Mouse (Mus musculus): ENCODE measurements at regions not wholly inside any gene's neighbourhood (a gene's known extent, or its start where the extent isn't known, plus 50 kb on each side); places are given as distances from the start of the nearest gene placed in this dataset.

DNA sequence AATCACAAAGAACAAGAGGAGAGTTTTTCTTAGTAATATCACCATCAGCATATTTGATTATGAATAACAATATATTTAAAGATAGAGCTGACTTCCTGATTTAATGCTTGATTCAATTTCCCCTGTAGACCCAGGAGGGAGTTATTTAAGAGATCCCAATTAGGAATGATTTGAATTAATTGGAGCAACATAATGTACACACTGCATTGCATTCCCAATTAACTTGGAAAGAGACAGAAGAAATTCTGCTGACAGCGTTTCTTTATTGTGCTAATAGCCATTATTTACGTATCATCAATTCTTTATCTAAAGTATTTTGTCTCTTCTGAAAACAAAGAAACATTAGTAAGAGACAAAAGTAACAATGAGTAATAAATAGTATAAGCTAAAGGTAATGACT is 1491.2 kb upstream of the Cited2 start:
- 66% methylated on average over 2 of the region's 2 CpGs for WGBS
- H3K27me3 ChIP-seq (ENCODE audit: control insufficient read depth, insufficient read depth, low read length): no peaks in the 10 kb centered on the region

DNA sequence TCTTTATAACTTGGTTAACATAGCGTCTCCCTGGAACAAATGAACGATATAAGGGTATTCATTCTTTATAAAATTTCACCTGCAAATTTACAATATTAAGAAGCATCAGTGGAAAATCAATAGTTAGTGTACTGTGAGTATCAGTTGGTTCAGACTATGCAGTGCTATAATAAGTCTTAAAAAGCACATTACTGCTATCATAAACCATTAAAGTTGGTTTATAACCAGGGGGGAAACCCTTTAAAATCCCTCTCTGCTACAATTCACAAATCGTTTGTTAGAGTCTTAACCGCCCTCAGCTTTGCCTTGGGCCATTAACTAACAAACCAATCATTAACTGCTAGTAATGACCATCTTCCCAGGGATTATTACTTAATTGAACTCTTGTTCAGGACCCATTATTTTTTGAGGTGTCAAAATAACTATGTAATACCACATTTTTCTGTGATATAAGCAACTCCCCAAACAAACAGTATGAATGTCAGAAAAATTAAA is 1489.4 kb upstream of the Cited2 start:
- 94% methylated on average over 4 of the region's 4 CpGs for WGBS
- no peak for TF ChIP-seq CTCF (IDR thresholded peaks at IDR 0.05; ENCODE audit: borderline replicate concordance, insufficient read depth, low read depth, low read length)
- no peak for TF ChIP-seq POLR2A (IDR thresholded peaks at IDR 0.05; ENCODE audit: borderline replicate concordance, insufficient read depth, low read length)
- Histone ChIP-seq H3K4me1 (ENCODE audit: control insufficient read depth, insufficient read depth, low read length) (no peaks in the 10 kb centered on the region), H3K27me3 (ENCODE audit: control insufficient read depth, insufficient read depth, low read length) (no peaks in the 10 kb centered on the region), H3K4me3 (replicated peaks; ENCODE audit: insufficient read depth, low read depth, low read length) (no peak overlapping the region), H3K27ac (ENCODE audit: insufficient read depth, low read length) (no peak overlapping the region)
- DNase-seq: no peak

More for the DNA sequence above, 1491.2 kb upstream of the Cited2 start:
- no peak overlapping the region for H3K27ac ChIP-seq (ENCODE audit: insufficient read depth, low read length)
- no peak for DNase-seq
- H3K4me1 ChIP-seq (ENCODE audit: control insufficient read depth, insufficient read depth, low read length): no peaks in the 10 kb centered on the region
- H3K4me3 ChIP-seq (replicated peaks; ENCODE audit: insufficient read depth, low read depth, low read length): no peak overlapping the region
- no peak for TF ChIP-seq POLR2A (IDR thresholded peaks at IDR 0.05; ENCODE audit: borderline replicate concordance, insufficient read depth, low read length)
- TF ChIP-seq CTCF (IDR thresholded peaks at IDR 0.05; ENCODE audit: borderline replicate concordance, insufficient read depth, low read depth, low read length): no peak

- H3K27ac ChIP-seq (ENCODE audit: insufficient read depth, low read length): no peak overlapping the region
- H3K4me1 ChIP-seq (ENCODE audit: control insufficient read depth, insufficient read depth, low read length): no peaks in the 10 kb centered on the region
- DNase-seq: no peak
- no peaks in the 10 kb centered on the region for H3K27me3 ChIP-seq (ENCODE audit: control insufficient read depth, insufficient read depth, low read length)
- no peak overlapping the region for H3K4me3 ChIP-seq (replicated peaks; ENCODE audit: insufficient read depth, low read depth, low read length)
- TF ChIP-seq POLR2A (IDR thresholded peaks at IDR 0.05; ENCODE audit: borderline replicate concordance, insufficient read depth, low read length) (no peak), CTCF (IDR thresholded peaks at IDR 0.05; ENCODE audit: borderline replicate concordance, insufficient read depth, low read depth, low read length) (no peak)
These were observed 1466.7 kb upstream of the Cited2 start for GRCm38 (mm10) chr10:16256329-16256728.

DNA sequence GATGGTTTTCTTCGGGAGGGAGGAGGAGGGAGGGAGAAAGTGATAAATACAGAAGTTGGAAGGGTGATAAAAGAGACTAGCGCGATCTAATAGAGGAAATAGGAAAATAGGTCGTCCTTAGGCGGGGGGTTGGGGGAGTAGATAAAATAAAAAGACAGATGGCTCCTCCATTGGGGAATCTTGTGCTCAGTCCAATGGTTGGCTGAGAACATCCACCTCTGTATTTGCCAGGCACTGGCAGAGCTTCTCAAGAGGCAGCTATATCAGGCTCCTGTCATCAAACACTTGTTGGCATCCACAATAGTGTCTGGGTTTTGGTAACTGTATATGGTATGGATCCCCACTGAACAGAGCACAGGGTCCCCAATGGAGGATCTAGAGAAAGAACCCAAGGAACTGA is 1450.2 kb upstream of the Cited2 start:
- H3K27ac ChIP-seq (ENCODE audit: insufficient read depth, low read length): no peak overlapping the region
- H3K4me1 ChIP-seq (ENCODE audit: control insufficient read depth, insufficient read depth, low read length): no peaks in the 10 kb centered on the region
- 14% methylated on average over 5 of the region's 5 CpGs for WGBS
- no peaks in the 10 kb centered on the region for H3K27me3 ChIP-seq (ENCODE audit: control insufficient read depth, insufficient read depth, low read length)
- DNase-seq: peak; percentile 11 to 58
- no peak for TF ChIP-seq POLR2A (IDR thresholded peaks at IDR 0.05; ENCODE audit: borderline replicate concordance, insufficient read depth, low read length)
- no peak for TF ChIP-seq CTCF (IDR thresholded peaks at IDR 0.05; ENCODE audit: borderline replicate concordance, insufficient read depth, low read depth, low read length)
- H3K4me3 ChIP-seq (replicated peaks; ENCODE audit: insufficient read depth, low read depth, low read length): no peak overlapping the region

GRCm38 (mm10) chr10:16317026-16317425 is 1406.0 kb upstream of the Cited2 start:
- H3K27ac ChIP-seq (ENCODE audit: insufficient read depth, low read length): no peak overlapping the region
- no peaks in the 10 kb centered on the region for H3K4me1 ChIP-seq (ENCODE audit: control insufficient read depth, insufficient read depth, low read length)
- H3K27me3 ChIP-seq (ENCODE audit: control insufficient read depth, insufficient read depth, low read length): no peaks in the 10 kb centered on the region
- no peak overlapping the region for H3K4me3 ChIP-seq (replicated peaks; ENCODE audit: insufficient read depth, low read depth, low read length)
- WGBS: 91% methylated on average over 10 of the region's 10 CpGs
- no peak for DNase-seq
- no peak for TF ChIP-seq CTCF (IDR thresholded peaks at IDR 0.05; ENCODE audit: borderline replicate concordance, insufficient read depth, low read depth, low read length)
- no peak for TF ChIP-seq POLR2A (IDR thresholded peaks at IDR 0.05; ENCODE audit: borderline replicate concordance, insufficient read depth, low read length)

DNA sequence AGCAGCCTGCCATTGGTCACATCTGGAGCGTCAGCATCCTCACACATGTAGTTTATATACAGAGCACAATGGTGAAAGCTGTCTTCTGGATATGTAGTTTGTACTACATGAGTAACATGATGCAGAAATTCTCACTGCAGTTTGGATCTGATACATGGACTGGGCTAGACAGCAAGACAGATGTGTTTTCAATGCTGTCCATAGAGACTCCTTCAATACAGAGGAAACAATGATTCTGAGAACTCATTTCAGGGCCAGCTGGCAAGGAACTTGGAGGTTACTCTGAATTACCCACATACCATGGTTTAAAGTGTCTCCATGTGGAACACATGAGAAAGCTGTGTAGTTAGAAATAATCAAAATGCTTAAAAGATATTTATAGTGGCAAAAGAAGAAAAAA is 1385.5 kb upstream of the Cited2 start:
- no peak for TF ChIP-seq POLR2A (IDR thresholded peaks at IDR 0.05; ENCODE audit: borderline replicate concordance, insufficient read depth, low read length)
- TF ChIP-seq CTCF (IDR thresholded peaks at IDR 0.05; ENCODE audit: borderline replicate concordance, insufficient read depth, low read depth, low read length): no peak
- Histone ChIP-seq H3K4me3 (replicated peaks; ENCODE audit: insufficient read depth, low read depth, low read length) (no peak overlapping the region), H3K4me1 (ENCODE audit: control insufficient read depth, insufficient read depth, low read length) (no peaks in the 10 kb centered on the region), H3K27me3 (ENCODE audit: control insufficient read depth, insufficient read depth, low read length) (no peaks in the 10 kb centered on the region), H3K27ac (ENCODE audit: insufficient read depth, low read length) (no peak overlapping the region)
- no peak for DNase-seq
- 96% methylated on average over 1 of the region's 1 CpGs for WGBS

DNA sequence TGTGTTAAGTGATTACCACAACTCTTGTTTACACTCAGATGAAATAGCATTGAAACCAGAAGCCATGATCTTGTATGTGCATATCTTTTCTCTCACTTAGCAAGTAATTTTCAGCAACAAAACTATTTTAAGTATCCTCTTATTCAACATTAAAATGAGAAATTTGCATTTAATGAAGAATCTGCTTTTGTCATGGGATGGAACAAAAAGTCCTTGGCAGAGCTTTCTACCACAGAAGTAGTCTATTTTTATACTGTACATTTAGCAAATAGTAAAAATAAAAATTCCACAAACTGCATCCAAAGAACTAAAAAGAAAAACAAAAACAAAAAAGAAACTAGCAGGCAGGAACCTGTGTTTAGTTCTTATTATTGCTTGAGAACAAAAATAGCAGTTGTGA is 1381.5 kb upstream of the Cited2 start:
- no peak overlapping the region for H3K27ac ChIP-seq (ENCODE audit: insufficient read depth, low read length)
- TF ChIP-seq POLR2A (IDR thresholded peaks at IDR 0.05; ENCODE audit: borderline replicate concordance, insufficient read depth, low read length) (no peak), CTCF (IDR thresholded peaks at IDR 0.05; ENCODE audit: borderline replicate concordance, insufficient read depth, low read depth, low read length) (no peak)
- no peak for DNase-seq

GRCm38 (mm10) chr10:16364001-16364400 is 1359.0 kb upstream of the Cited2 start:
- Histone ChIP-seq H3K27ac (ENCODE audit: insufficient read depth, low read length) (no peak overlapping the region), H3K27me3 (ENCODE audit: control insufficient read depth, insufficient read depth, low read length) (no peaks in the 10 kb centered on the region), H3K4me1 (ENCODE audit: control insufficient read depth, insufficient read depth, low read length) (no peaks in the 10 kb centered on the region), H3K4me3 (replicated peaks; ENCODE audit: insufficient read depth, low read depth, low read length) (no peak overlapping the region)
- no peak for DNase-seq
- WGBS: 93% methylated on average over 3 of the region's 3 CpGs
- TF ChIP-seq CTCF (IDR thresholded peaks at IDR 0.05; ENCODE audit: borderline replicate concordance, insufficient read depth, low read depth, low read length) (no peak), POLR2A (IDR thresholded peaks at IDR 0.05; ENCODE audit: borderline replicate concordance, insufficient read depth, low read length) (no peak)

More for the DNA sequence above, 1381.5 kb upstream of the Cited2 start:
- Histone ChIP-seq H3K27me3 (ENCODE audit: control insufficient read depth, insufficient read depth, low read length) (no peaks in the 10 kb centered on the region), H3K4me1 (ENCODE audit: control insufficient read depth, insufficient read depth, low read length) (no peaks in the 10 kb centered on the region), H3K4me3 (replicated peaks; ENCODE audit: insufficient read depth, low read depth, low read length) (no peak overlapping the region)
